Mouse (Mus musculus): ENCODE measurements around the gene Fam83e.
A peak's percentile ranks its signal among the peaks of the same experiment; 100 is the strongest.

The Fam83e gene

DNA sequence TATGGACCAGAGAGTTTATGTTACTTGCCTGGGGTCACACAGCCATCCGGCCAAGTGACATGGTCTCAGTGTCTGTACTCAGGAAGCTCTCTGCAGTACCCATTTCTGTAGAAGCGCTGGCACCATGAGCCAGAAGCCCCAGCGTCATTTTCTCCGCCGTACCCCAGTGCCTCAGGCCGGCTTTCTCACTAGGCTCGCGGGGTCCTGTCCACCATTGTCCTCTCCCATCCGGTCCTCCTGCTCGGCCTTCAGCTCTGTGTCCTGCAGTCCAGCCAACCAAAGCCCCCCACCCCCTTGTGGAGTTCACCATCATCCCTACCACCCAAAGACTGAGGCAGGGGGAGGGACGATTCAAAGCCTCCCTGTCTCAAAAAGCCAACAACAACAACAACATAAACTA is 19.4 kb upstream of the Fam83e start:
- no peak for DNase-seq (ENCODE audit: low spot score in 2 of 2)

DNA sequence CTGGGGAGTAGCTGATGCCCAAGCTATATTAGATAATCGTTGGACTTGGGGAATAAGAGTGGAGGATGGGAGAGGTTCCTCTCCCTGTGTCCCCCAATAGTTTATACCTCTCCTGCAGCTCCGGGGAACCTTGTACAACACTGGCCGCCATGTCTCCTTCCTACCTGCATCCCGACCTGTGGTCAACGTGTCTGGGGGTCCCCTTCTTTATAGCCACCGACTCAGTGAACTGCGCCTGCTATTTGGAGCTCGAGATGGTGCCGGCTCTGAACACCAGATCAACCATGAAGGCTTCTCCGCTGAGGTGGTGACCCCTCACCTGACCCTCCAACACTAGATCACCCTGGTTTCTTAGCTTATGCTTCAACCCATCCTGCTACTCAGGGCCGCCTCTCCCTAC is 18.7 kb upstream of the Fam83e start:
- no peak for DNase-seq (ENCODE audit: low spot score in 2 of 2)

DNA sequence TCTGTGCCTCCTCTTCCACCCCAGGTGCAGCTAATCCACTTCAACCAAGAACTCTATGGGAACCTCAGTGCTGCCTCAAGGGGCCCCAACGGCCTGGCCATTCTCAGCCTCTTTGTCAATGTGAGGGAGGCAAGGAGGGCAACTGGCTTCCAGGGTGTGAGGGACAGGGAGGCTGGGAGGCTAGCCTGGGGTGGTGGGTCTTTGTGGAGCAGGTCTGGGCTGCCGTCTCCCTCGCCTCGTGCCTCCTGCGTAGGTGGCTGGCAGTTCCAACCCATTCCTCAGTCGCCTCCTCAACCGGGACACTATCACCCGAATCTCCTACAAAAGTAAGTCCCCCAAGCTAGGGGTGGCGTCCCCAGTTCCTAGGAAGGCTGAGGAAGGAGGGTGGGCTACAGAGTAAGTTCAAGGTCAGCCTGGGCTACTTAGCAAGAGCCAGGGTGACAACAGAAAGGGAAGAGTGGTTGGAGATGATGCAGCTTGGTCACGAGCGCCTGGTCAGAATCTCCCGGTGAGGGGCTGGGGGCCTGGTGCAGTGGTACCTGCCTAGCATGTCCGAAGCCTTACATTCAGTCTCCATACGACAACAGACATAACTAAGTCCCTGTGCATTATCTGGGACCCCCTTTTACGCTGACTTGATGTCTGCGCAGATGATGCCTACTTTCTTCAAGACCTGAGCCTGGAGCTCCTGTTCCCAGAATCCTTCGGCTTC is 18.0 kb upstream of the Fam83e start:
- DNase-seq (ENCODE audit: low spot score in 2 of 2), result no peak

DNA sequence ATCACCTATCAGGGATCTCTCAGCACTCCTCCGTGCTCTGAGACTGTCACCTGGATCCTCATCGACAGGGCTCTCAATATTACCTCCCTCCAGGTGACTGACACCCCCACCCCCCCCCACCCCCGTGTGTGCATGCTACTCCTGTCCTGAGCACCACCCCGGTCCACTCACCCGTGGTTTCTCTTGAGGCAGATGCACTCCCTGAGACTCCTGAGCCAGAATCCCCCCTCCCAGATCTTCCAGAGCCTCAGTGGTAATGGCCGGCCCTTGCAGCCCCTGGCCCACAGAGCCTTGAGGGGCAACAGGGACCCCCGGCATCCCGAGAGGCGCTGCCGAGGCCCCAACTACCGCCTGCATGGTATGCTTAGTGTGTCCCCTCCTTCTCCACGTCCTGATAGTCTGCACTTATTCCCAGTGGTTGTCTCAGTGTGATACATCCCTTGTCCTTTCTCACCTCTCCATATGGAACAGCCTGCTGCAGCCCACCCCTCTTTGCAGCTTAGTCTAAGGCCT is 17.4 kb upstream of the Fam83e start:
- no peak for DNase-seq (ENCODE audit: low spot score in 2 of 2)

DNA sequence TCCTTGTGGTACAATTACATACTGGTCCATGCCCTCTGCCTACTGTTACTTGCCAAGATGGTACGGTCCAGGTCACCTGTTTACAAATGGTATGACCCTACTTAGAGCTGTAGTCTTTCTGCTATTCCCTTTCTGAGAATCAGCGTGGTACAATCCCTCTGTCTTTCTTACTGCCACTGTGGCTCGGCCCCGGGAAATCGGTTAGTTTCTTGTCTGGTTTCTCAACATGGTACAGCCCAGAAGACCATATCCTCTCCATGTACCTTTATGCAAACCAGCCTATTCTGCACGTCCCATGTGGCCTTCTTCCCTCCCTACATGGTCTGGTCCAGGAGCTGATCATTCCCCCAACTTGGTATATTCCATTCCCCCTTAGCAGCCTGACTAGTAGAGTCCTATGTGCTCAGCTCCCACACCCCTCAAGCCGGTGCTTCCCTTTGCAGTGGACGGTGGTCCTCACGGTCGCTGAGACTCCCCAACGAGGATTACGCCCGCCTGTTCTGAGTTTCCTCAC is 16.9 kb upstream of the Fam83e start:
- DNase-seq (ENCODE audit: low spot score in 2 of 2), result peak; percentile 72 to 87

GRCm38 (mm10) chr7:45704730-45705442 is 16.1 kb upstream of the Fam83e start, which contains the start of gene Dbp:
TSS of gene Dbp (plus strand) at chr7:45705088.
- peak; percentile 99 to 100 for DNase-seq (ENCODE audit: low spot score in 2 of 2)

GRCm38 (mm10) chr7:45705443-45705864 is 15.6 kb upstream of the Fam83e start:
- no peak for DNase-seq (ENCODE audit: low spot score in 2 of 2)

DNA sequence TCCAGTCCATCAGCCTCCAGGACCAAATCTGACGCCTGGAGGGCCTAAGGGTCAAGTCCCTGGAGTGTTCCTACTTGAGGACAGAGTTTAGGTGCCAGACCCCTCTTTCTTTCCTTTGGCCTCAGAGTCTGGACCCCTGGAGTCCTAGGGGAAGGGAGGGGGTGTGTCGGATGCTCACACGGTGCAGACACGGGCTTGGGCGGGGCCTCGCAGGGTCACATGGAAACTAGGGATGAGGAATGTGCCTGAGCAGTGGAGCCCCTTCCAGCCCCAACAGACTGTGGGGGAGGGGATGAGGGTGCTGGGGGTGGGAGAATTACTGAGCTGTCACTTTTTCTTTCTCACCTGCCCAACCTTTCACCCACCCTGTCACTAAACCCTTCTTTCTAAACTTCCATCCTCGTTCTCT is 15.1 kb upstream of the Fam83e start:
- peak; percentile 70 to 84 for DNase-seq (ENCODE audit: low spot score in 2 of 2)

DNA sequence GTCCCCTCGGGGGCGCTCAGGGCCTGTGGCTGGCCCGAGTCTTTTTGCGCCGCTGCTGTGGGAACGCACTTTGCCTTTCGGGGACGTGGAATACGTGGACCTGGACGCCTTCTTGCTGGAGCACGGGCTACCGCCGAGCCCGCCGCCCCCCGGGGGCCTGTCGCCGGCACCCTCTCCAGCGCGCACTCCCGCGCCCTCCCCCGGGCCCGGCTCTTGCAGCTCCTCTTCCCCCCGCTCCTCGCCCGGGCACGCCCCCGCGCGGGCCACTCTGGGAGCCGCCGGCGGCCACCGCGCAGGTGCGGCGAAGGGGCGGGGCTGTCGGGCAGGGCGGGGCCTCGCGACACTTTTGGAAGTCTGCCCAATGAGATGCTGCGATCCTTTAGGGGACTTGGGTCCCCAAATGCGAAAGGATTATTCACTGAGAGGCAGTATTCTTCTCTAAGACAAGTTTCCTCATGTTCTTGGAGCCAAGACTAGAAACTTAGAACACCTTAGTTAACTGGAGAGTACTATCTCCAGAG is 14.2 kb upstream of the Fam83e start:
- DNase-seq (ENCODE audit: low spot score in 2 of 2), result peak; percentile 75 to 83

DNA sequence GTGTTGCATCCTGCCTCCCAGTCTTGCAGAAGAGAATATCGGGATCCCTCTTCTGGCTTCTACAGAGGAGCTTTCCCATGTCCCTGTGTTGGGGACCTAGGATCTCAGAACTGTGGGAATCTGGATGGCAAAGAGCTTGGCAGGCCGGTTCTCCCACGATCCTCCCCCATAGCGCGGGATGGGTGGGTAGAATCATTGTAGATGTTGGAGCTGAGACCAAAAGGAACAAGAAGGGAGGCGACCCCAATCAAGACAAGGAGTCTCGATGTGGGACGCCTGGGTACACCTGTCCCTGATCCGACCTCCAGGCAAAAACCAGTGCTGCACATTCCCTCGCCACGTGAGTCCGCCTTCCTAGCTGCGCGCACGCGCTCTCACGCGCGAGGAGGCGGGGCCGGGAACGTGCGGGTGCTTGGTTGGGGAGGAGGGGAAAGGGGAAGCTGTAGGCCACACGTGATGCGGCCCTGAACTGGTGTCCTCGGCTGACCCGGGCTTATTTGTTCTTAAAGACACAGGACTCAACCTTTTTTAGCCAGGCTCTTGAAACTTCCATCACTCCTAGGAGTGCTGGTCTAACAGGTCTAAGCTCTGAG is 13.5 kb upstream of the Fam83e start:
- peak; percentile 93 to 97 for DNase-seq (ENCODE audit: low spot score in 2 of 2)

- DNase-seq (ENCODE audit: low spot score in 2 of 2), result no peak
Measured at GRCm38 (mm10) chr7:45708221-45708761, 12.7 kb upstream of the Fam83e start.

DNA sequence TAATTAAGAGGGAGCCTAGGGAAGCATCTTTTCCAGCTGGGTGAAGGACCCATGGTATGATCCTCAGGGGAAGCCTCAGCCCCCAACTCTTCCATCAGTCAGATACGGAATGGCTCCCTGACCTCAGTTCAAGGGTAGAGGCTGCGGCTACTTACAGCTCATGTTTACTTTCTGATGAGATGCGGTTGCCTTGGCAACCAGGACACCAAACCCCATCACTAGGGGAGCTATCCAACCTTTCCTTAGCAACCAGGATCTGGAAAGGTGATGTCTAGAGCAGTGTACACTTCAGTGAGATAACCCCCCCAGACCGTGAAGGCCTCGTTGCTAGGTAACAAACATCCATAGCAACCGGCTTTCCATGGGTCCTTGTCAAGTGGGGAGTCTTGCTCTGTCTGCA is 12.0 kb upstream of the Fam83e start:
- DNase-seq (ENCODE audit: low spot score in 2 of 2), result no peak

DNA sequence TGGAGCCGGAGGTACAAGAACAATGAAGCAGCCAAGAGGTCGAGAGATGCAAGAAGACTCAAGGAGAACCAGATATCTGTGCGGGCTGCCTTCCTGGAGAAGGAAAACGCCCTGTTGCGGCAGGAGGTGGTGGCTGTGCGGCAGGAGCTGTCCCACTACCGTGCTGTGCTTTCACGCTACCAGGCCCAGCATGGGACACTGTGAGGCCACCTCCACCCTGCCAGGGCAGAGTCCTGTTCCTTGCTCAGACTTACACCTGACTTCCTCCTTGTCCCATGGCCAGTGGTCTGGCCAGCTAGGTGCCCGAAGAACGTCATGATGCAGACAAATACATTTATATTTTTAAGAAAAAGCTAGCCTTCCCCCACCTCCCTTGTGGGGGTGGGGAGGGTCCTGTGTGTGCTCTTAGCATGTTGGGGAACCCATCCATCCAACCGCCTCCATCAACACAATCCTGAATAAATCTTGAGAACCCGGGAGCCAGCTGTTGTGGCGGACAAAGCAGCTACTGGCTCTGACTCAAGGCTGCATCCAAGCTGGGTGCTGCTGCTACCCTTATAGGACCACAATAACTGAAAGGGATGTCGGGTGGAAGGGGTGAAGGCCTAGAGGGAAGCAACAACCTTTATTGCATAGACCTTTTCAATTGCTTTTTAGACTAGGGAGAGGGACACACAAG is 11.2 kb upstream of the Fam83e start:
- DNase-seq (ENCODE audit: low spot score in 2 of 2), result no peak

DNA sequence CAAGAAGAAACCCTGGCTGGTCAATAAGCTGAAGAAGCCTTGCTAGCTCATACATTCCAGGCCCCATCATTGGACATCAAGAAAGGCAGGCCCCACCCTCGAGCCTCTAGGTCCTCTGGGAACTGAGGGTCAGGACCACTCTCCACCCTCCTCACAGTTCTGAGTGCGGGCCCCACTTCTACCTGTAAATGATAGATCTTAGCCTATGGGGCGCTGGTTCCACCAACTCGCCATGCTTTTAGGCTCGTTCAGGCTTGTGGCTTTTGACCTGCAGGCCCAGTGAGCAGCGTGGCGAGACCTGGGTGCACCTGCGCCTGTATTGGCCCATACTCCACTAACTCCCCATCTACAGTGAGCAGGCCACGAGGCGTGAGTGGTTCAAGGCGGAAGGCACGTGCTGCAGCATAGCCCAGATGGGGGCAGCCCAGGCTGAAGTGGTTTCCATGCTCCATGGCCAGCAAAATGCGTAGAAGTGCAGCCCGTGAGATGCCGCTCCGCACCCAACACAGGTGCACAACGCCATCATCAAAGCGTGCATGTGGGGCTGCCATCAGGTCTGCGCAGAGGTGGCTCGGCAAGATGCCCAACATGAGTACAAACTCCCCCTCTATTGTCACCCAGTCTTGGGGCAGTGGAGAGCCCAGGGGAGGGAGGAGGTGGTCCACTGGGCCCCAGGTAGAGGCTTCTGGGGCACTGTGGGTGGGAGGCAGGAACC is 10.4 kb upstream of the Fam83e start:
- DNase-seq (ENCODE audit: low spot score in 2 of 2), result no peak

DNA sequence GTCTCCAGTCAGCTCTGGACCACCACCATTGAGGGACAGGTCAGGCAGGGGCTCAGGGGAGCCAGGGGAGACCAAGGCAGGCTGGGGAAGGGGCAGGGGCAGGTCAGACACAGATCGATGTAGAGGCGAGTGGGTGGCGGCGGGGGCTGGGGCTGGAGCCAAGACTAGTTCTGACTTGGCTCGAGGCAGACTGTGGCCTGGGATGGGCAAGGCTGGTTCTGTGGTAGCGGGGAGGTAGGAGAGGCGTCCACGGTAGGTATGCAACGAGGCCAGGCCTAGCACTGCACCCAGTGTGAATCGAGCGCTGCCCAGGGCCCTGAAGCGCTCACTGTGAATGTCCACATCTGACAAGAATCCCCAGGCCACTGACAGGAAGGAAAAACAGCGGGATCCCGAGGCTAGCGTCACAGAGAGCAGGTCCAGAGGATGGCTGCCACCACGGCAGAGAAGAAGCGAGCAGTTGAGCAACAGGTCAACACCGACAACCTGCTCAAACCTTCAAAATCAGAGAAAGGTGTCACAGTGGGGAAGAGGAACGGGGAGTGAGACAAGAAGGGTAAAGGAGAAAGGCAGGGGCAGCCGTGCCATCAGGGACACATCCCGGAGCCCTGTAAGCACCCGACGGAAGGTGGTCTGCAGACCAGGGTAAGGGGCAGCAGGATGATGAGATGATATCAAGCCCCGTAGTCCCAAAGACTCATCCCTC is 9.5 kb upstream of the Fam83e start:
- DNase-seq (ENCODE audit: low spot score in 2 of 2), result no peak

- DNase-seq (ENCODE audit: low spot score in 2 of 2), result no peak
Measured at GRCm38 (mm10) chr7:45712022-45712757, 8.8 kb upstream of the Fam83e start.

DNA sequence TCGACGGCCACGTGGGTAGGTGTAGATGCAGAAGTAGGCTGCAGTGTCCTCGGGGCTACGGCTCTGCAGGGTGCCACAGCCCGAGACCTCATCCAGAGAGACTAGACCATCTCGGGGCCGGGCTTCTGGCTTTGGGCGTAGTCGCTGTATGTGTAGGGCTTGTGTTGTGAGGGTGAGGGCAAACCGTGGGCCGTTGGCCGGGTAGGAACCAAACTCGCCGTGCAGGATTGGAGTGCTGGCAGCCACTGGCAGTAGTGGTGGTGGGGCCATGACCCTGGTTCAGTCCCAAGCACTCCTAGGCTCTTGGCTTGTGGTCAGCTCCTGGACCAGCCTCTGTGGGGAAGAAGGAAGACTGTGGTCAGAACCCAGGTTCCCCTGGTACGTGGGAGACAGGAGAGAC is 7.6 kb upstream of the Fam83e start:
- DNase-seq (ENCODE audit: low spot score in 2 of 2), result no peak

DNA sequence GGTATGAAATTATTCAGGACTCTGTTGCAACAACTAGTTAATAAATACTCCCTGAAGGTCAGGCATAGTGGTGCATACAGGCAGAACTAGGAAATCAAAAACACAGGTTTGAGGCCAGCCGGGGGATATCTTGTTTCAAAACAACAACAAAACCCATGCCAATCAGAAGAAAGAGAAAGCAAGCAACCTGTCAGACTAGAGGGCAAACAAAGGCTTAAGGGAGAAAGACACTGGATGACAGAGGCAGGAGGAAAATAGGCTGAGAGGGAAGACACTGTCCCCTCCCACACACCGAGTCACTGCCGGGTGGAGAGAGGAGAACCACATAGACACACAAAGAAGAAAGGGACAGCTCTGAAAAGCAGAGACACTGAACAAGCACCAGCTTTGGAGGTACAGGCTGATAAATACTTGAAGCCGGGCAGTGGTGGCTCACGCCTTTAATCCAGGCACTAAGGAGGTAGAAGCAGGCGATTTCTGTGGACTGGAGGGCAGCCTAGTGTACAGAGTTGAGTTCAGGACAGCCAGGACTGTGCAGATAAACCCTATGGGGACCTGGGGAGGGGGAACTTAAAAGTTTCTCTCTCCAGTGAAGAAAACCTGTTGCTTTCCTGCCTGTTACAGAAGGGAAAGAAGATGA is 7.0 kb upstream of the Fam83e start:
- no peak for DNase-seq (ENCODE audit: low spot score in 2 of 2)

- DNase-seq (ENCODE audit: low spot score in 2 of 2), result no peak
Measured at GRCm38 (mm10) chr7:45714630-45715089, 6.4 kb upstream of the Fam83e start.

Measured in frontal cortex, postnatal 36 days (tissue).